Mouse (Mus musculus): ENCODE results near the gene Fignl1. TPM values are rescaled to one million over a fixed set of nuclear protein-coding genes. Genes with fewer than 3 reads are reported as not detected.

The Fignl1 gene
- total RNA-seq, 1 experiment from 2014 or later: 68.9 TPM

DNA sequence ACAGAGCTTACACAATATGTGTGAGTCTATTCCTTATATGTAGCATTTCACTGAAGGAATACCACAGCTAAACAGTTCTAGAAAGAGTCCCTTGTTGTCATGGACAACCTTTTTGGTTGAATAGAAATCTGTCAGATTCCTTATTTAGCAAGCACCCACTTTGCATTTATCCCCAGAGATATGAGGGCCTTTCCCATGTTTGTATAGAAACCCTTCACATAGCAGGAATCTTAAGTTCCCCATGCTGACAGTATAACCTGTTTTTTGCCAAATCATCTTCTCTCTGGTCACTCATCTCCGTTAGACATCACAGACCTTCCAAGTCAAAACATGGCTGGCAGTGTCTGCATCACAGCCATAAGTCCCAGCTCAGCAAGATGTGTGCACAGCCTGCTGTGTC is 64.5 kb downstream of the Fignl1 start:
- ATAC-seq (replicated peaks in 1 of 2; ENCODE audit: insufficient read depth in 1 of 2, low FRiP score in 2 of 2, low TSS enrichment in 1 of 2, low read depth in 1 of 2, poor library complexity in 2 of 2, severe bottlenecking in 2 of 2): no peak

DNA sequence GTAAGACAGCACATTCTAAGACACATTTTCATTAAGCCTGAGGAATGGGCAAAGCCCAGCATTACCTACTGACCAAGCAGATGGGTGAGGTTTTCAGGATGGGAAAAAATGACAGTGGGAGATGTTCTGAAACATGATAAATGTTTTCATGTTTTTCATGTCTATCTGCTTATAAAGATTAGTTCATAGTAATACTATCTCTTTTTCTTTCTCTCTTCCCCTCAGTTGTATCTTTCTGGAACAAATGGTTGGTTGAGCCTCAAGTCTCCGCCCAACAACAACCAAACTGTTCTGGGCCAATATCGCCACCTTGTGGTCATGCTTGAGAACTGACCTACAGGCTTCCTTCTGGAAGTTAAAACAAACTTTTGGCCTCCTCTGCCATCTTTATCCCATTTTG is 66.1 kb downstream of the Fignl1 start:
- ATAC-seq (replicated peaks in 1 of 2; ENCODE audit: insufficient read depth in 1 of 2, low FRiP score in 2 of 2, low TSS enrichment in 1 of 2, low read depth in 1 of 2, poor library complexity in 2 of 2, severe bottlenecking in 2 of 2): peak; percentile 68 to 80; a peak in 3 of 4 replicates

- ATAC-seq (replicated peaks in 1 of 2; ENCODE audit: insufficient read depth in 1 of 2, low FRiP score in 2 of 2, low TSS enrichment in 1 of 2, low read depth in 1 of 2, poor library complexity in 2 of 2, severe bottlenecking in 2 of 2): no peak; a peak in 1 of 4 replicates
Observed at GRCm38 (mm10) chr11:11741574-11741973, 67.2 kb downstream of the Fignl1 start.

- no peak for ATAC-seq (replicated peaks in 1 of 2; ENCODE audit: insufficient read depth in 1 of 2, low FRiP score in 2 of 2, low TSS enrichment in 1 of 2, low read depth in 1 of 2, poor library complexity in 2 of 2, severe bottlenecking in 2 of 2)
Observed at GRCm38 (mm10) chr11:11740603-11741002, 68.2 kb downstream of the Fignl1 start.

- no peak for ATAC-seq (replicated peaks in 1 of 2; ENCODE audit: insufficient read depth in 1 of 2, low FRiP score in 2 of 2, low TSS enrichment in 1 of 2, low read depth in 1 of 2, poor library complexity in 2 of 2, severe bottlenecking in 2 of 2)
Observed at GRCm38 (mm10) chr11:11739054-11739453, 69.7 kb downstream of the Fignl1 start.

- no peak for ATAC-seq (replicated peaks in 1 of 2; ENCODE audit: insufficient read depth in 1 of 2, low FRiP score in 2 of 2, low TSS enrichment in 1 of 2, low read depth in 1 of 2, poor library complexity in 2 of 2, severe bottlenecking in 2 of 2)
Observed at GRCm38 (mm10) chr11:11737562-11737961, 71.2 kb downstream of the Fignl1 start.

Other genes with a start within 250 kb of the Fignl1 start
- not detected in 2 replicates for gene 4930512M02Rik, start 181.1 kb downstream of the Fignl1 start, total RNA-seq (2017)
- 100 and 110 TPM in 2 replicates for gene Ikzf1, start 124.0 kb downstream of the Fignl1 start, total RNA-seq (2017)
- not detected in 2 replicates for gene Ddc, start 89.2 kb upstream of the Fignl1 start, total RNA-seq (2017)
- gene Grb10, start 229.7 kb upstream of the Fignl1 start, total RNA-seq (2017): 22.5 and 23.0 TPM in 2 replicates

Measured in hematopoietic stem cell, adult 5-6 weeks (primary cell).